Mouse (Mus musculus): Measurements from ENCODE around the gene Slc6a8. TPM values are rescaled to one million over a fixed set of nuclear protein-coding genes. Genes with fewer than 3 reads are reported as not detected.

Slc6a8 gene
- total RNA-seq, 2 experiments from 2014 or later: 77.3 to 81.8 TPM

DNA sequence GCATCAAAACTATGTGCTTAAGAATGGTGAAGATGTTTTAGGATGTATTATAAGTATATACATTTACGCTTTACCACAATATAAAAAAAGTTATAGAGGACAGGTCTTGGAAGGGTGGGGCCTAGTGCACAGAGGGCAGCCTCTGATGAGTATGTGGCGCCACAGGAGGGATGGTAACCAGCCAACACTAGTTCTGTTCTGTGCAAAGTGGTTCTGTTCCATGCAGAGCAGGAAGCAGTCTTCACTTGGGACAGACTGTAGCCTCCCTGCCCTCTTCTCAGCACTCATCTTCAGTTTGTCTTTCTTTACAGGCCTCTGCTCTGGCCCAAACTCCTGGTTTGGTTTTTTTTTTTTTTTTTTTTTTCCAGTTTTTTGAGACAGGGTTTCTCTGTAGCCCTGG, 11.2 kb downstream of the Slc6a8 start:
- no peak for DNase-seq (ENCODE audit: low spot score in 2 of 2)

DNA sequence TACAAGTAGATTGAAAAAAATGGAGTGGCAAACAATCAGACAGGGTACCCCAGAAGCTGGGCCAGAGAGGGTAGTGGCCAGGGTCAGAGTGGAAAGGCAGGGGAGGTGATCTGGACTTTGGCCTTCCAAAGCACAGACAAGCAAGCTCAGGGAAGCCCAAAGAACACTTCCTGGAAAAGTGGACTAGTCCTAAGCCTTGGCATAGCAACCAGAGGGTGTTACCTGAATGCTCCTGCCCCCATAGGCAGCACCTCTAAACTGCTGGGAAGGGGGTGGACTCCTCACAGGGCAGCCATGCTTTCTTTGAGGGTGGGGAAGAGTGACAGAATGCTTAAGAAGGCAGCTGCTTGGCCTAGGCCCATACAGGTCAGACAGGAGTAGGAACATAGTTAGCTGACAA, 12.0 kb downstream of the Slc6a8 start:
- no peak for DNase-seq (ENCODE audit: low spot score in 2 of 2)

DNA sequence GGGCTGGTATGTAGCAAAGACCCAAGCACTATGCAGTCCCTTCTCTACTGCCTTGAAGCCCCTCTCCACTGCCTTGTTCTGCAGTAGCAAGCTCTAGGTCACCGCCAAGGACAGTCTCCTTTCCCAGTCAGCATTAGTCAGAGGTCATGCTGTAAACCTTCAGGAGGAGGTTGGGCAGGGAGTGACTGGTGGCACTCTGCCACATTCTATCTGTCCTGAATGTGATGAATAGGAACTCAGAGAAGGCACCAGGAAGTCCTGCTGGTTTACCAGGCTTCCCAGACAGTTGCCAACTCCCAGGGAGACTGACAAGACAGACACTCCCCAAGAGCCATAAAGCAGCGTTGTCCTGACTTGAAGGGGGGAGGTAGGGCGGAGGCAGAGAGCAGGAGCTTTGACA, 12.7 kb downstream of the Slc6a8 start:
- no peak for DNase-seq (ENCODE audit: low spot score in 2 of 2)

DNA sequence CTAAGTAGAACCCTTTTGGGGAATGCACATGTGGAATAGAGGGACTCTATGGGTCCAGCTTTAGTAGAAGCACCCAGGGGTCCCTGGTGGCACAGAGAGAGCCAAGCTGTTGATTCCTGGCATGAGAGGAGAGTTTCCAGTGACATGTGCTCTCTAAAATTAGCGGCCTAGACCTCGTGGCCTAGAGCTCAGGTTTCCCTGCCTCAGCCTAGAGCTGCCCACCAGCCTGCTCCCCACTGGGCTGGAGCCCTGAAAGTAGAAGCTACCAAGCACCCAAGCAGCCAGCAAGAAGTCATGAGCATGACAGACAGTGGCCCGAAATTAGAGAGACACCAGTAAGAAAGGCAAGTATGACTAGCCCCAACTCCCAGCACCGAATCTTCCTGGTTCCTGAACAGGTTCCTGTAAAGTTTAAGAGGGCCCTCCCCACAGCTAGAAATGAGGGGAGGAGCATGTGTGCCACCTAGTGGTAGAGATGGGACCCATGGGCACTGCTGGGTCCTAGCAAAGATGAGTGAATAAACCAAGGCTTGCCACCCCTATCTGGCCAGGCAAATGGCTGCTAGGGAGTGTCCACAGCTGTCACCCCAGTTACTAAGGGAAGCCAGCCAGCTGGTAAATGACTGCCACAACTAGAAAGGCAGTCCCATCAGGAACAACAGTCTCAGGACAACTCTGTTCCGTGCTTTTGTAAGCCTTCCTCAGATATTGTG, 18.1 kb downstream of the Slc6a8 start:
- peak; percentile 48 to 59 for DNase-seq (ENCODE audit: low spot score in 2 of 2)

DNA sequence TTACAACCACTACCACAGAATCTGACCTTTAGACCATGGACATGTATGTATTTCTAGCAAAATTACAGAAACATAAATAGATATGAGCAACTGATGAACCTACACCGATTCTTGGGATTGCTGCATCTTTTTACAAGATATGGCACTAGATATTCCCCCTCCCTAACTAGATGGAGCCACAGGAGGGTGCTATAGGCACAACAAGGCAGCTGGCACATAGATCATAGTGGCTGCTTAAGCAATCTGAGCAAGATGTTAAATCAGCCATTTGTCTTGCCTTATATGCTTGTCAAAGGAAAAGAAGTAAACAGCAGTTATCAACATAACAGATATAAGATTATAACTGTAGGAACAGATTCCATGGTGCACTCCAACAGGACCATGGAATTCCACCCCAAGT, 27.5 kb downstream of the Slc6a8 start:
- no peak for DNase-seq (ENCODE audit: low spot score in 2 of 2)

DNA sequence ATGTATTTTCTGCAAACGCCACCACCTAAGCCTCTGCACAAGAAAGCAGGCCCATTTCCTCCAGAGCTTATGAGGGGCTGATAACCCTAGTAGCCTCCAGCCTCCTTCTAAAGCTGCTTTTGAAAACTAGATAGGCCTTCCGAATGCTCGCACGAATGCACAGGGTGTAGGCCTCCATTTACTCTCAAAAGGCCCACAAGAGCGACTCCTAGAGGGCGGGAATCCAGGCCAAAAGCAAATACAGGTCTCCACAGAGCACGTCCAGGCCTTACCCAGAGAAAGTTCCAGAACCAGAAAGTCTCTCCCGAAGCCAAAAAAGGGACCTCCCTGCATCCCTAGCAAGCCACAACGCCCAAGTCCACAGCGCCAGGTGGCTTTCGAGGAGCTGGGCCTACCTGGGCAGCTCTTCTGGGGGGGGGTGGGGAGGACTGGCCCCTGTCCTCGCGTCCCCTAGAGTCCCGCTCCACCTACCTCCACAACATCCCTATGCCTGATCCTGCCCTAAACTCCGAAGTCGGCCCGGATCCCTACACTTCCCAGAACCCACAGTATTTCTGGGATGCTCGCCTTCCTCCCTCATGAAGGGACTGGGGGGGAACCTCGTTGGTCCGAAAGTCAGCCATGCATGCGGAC, 42.6 kb downstream of the Slc6a8 start:
- DNase-seq (ENCODE audit: low spot score in 2 of 2): peak; percentile 20 to 36

DNA sequence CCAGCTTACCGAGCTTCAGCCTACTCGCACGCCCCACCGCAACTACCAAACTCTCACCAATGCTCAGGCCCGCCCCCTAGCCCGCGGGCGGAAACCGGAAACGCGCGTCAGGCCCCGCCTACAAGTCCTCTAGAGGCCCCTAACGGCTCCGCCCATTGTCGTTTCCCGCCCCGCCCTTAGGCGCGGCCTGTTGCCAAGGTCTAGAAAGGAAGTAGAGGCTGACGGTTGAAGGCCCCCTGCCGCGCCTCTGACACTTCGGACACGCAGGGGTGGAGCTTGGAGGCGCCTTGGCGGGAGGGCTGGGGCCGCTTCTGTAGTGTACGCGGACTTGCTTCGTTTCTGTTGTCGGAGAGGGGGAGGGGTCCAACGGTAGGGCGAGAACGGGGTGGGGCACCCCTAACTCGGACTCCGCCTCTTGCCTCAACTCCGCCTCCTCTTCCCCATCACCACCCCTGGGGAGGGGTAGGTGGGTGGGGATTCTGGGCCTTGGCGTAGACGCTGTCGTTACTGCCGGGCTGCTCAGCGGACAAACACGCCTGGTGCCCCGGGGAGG, 43.2 kb downstream of the Slc6a8 start, which contains the start of the genes Bcap31 and Abcd1:
Gene Bcap31 (minus strand): TSS at position 67 of the 553 bp plus-strand sequence.
Gene Abcd1 (plus strand): TSS at position 489 of the 553 bp plus-strand sequence.
- peak; percentile 86 to 87 for DNase-seq (ENCODE audit: low spot score in 2 of 2)

DNA sequence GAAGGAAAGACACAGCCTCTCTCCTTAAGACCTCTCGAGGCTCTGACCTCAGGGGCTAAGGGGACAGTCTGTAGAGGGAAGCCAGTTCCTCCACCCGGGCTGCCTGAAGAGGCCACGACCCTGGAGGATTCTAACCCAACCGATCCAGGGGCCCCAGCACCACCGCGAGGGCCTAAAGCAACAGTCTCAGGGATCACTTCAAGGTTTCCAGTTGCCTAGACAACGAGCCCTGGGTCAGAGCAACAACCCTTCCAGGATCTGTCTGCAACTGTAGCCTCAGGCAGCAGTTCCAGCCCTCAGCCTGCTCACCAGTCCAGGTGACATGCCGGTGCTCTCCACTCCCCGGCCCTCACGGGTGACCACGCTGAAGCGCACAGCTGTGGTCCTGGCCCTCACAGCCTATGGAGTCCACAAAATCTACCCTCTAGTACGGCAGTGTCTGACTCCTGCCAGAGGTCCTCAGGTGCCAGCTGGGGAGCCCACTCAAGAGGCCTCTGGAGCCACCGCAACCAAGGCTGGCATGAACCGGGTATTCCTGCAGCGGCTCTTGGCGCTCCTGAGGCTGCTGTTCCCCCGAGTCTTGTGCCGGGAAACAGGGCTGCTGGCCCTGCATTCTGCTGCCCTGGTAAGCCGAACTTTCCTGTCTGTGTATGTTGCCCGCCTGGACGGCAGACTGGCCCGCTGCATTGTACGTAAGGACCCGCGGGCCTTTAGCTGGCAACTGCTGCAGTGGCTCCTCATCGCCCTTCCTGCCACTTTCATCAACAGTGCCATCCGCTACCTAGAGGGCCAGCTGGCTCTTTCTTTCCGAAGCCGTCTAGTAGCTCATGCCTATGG, 44.0 kb downstream of the Slc6a8 start:
- peak in 1 of 2 experiments; percentile 27 for DNase-seq (ENCODE audit: low spot score in 2 of 2)

DNA sequence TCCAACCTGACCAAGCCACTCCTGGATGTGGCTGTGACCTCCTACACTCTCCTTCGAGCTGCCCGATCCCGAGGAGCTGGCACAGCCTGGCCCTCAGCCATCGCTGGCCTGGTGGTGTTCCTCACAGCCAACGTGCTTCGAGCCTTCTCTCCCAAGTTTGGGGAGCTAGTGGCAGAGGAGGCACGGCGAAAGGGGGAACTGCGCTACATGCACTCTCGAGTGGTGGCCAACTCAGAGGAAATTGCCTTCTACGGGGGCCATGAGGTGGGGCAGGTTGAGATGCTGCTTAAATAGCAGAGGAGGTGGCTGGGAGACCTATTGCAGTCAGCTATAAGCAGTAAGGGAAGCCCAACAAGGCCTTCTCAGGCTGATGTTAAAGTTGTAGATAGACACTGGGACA, 44.7 kb downstream of the Slc6a8 start:
- DNase-seq (ENCODE audit: low spot score in 2 of 2): peak in 1 of 2 experiments; percentile 21

DNA sequence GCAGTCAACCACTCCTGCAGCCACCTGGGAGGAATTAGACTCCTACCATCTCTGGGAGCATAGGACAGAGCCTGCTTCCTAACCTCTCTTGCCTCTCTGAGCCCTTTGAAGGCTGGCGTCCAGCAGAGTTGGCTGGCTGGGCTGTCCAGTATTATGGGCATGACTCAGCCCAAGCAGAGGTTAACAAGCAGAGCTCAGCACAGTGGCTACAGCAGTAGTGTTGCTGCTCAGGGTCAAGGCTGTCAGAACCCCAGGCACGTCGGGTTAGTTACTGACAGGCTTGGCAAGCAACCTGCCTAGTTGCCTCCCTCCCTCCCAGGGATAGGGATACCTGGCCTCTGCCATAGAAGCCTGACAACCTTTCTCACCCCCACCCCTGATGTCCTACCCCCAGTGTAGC, 45.3 kb downstream of the Slc6a8 start:
- no peak for DNase-seq (ENCODE audit: low spot score in 2 of 2)

DNA sequence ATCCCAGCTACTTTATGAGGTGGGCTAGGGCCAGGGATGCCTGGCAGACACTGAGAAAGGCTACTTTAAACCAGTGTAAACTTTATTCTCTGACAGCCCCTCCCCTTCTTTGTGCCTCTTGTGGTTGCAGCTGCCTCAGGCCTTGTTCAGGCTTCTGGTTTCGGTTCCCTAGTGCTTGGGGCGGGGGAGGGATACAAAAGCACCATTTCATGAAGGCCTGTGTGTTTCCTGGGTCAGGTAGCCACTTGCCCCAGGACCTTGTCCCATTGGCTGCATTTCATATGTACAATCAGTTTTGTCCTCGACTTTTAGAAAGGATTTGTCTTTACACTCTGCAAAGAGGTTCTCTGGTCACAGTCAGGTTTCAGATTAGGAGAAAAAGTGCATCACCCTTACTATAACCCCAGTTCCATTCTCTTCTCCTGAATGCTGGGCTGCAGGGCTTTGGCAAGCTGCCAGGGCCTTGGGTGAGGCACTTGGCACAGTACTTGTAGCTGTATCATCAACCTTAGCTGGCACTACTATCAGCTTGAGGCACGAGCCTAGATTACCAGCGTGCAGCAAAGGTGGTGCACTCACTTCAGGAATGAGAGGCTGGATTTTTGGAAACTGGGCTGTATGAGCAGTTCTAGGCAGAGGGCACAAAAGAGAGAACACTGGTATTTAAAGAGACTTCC, 45.9 kb downstream of the Slc6a8 start:
- DNase-seq (ENCODE audit: low spot score in 2 of 2): peak in 1 of 2 experiments; percentile 24

DNA sequence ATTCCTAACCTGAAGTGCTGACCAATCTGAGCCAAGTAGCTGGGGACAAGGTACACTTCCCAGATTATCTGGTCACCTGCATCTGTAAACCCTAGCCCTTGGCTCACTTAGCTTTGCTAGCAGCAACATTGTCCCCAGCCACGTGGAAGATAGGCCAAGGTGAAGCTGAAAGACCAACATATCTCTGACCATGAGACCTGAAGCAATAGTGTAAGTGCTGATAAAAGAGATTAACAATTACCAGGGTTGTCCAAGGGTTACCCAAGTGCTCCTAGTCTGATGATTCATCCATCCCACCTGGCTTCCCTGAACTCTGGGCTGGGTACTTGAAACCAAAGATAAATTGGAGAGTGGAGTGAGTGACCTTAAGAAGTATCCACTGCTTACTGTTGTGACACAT, 58.0 kb downstream of the Slc6a8 start:
- no peak for DNase-seq (ENCODE audit: low spot score in 2 of 2)

Other genes starting within 250 kb of the Slc6a8 start
- gene Trex2, start 237.8 kb upstream of the Slc6a8 start, total RNA-seq (2021): not detected
- 10 to 100 TPM; 18.4 to 19.7 TPM for gene Haus7, start 214.1 kb upstream of the Slc6a8 start, total RNA-seq (2021)
- 10 to 100 TPM; 48.6 to 48.8 TPM for gene Bgn, start 189.5 kb upstream of the Slc6a8 start, total RNA-seq (2021)
- 10 to 100 TPM; 90.9 to 95.2 TPM for gene Atp2b3, start 170.1 kb upstream of the Slc6a8 start, total RNA-seq (2021)
- gene Dusp9, start 33.7 kb upstream of the Slc6a8 start, total RNA-seq (2021): under 1 TPM; 0.80 to 0.83 TPM
- gene Pnck, start 13.0 kb upstream of the Slc6a8 start, total RNA-seq (2021): 100 to 1,000 TPM; 126 to 138 TPM
- gene Bcap31, start 43.0 kb downstream of the Slc6a8 start, total RNA-seq (2021): 10 to 100 TPM; 69.5 to 71.1 TPM
- gene Abcd1, start 43.4 kb downstream of the Slc6a8 start, total RNA-seq (2021): 10 to 100 TPM; 15.8 to 16.0 TPM
- 1 to 10 TPM; 6.5 to 7.9 TPM for gene Plxnb3, start 83.9 kb downstream of the Slc6a8 start, total RNA-seq (2021)
- 1 to 10 TPM; 2.2 to 3.8 TPM for gene Srpk3, start 101.3 kb downstream of the Slc6a8 start, total RNA-seq (2021)
- gene Idh3g, start 113.7 kb downstream of the Slc6a8 start, total RNA-seq (2021): 100 to 1,000 TPM; 151 to 157 TPM
- 100 to 1,000 TPM; 101 to 104 TPM for gene Ssr4, start 113.9 kb downstream of the Slc6a8 start, total RNA-seq (2021)
- gene Pdzd4, start 151.8 kb downstream of the Slc6a8 start, total RNA-seq (2021): 100 to 1,000 TPM; 110 to 111 TPM
- not detected for gene Avpr2, start 219.0 kb downstream of the Slc6a8 start, total RNA-seq (2021)
- 100 to 1,000 TPM; 333 to 351 TPM for gene L1cam, start 223.0 kb downstream of the Slc6a8 start, total RNA-seq (2021)
- 1 to 10 TPM; 4.6 to 5.1 TPM for gene Arhgap4, start 248.7 kb downstream of the Slc6a8 start, total RNA-seq (2021)
- gene Naa10, start 248.8 kb downstream of the Slc6a8 start, total RNA-seq (2021): 10 to 100 TPM; 69.8 to 72.9 TPM

Measured in layer of hippocampus, postnatal 10 days (tissue).